Mouse (Mus musculus) stomach, postnatal 0 days (tissue): ENCODE measurements around the gene Stab1.

ENCODE experiments used
- CTCF ChIP-seq: IDR thresholded peaks from 2 replicates; pipeline ENCODE4 v1.5.1; 2016; ENCODE audit warnings: antibody characterized with exemption, low read depth, mild to moderate bottlenecking, moderate library complexity
- EP300 ChIP-seq: optimal IDR thresholded peaks from 2 replicates; pipeline ENCODE3; 2016; ENCODE audit warnings: antibody characterized with exemption

- TF ChIP-seq CTCF (no peak), EP300 (no peak)
Measured at GRCm38 (mm10) chr14:31169508-31169907, 1.1 kb upstream of the Stab1 start.
